Mouse (Mus musculus): ENCODE measurements around the gene Vps53.

The Vps53 gene

DNA sequence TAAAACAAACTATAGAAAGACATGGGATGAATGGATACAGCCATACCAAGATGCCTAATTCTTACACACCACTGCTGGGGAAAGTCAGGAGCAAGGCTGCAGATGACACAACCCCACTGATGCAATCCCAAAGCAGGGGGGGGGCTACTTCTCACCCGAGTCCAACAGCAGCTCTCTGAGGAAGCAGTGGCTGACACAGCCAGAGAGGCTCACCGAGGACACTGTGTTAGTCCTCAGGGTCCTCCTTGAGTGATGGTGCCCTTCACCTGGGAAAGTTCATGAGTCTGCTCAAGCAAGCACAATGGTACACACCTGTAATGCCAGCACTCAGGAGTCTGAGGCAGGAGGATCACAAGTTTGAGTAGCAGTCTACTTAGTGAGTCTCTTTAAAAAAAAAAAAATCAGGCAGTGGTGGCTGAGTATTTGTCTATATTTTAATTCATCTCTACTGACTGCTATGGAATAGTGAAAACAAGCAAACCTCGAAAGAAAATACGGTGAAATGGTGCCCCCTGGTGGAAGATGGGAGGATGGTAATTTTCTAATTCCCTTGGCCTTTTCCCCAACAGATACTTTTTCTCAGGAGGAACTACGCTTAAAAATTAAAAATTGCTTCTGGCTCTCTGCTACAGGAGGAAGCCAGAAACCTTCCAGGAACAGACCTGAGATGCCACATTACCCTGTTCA, 12.2 kb downstream of the Vps53 start:
- DNase-seq (ENCODE audit: low read depth, low spot score), result peak; percentile 51

DNA sequence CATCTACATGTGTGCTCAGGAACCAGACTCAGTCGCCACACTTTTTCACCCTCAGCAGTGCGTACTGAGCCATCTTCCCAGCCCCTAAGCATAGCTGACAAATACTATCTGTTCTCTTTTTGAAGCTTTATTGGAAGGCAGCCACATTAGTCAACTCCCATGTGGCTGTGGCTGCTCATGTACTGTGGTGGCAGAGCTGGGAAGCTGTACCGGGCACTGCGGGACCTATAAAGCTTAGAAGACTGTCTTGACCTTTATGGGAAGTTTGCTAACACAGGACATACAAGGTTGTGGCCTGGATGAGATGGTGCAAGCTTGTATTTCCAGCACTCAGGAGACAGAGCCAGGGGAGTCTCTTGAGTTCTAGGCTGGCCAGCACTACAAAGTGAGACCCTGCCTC, 12.8 kb downstream of the Vps53 start:
- DNase-seq (ENCODE audit: low read depth, low spot score), result no peak

DNA sequence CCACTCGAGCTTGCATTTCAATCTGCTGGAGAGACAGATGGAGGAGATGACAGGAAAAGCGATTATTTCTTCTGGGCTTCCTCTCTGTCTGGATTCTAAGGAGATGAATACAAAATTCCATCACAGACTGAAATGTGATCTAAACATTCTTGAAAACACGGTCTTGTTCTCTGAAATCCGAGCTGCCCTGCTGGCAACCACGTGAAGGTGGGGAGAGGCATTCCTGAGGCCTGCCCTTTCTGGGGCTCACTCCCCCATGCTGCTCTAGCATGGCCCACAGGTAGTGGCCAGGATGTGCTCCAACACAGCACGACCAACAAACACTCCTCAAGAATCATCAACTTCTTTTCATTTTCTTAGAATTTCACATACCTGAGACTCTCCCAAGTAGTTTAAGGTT, 19.2 kb downstream of the Vps53 start:
- DNase-seq (ENCODE audit: low read depth, low spot score), result no peak

DNA sequence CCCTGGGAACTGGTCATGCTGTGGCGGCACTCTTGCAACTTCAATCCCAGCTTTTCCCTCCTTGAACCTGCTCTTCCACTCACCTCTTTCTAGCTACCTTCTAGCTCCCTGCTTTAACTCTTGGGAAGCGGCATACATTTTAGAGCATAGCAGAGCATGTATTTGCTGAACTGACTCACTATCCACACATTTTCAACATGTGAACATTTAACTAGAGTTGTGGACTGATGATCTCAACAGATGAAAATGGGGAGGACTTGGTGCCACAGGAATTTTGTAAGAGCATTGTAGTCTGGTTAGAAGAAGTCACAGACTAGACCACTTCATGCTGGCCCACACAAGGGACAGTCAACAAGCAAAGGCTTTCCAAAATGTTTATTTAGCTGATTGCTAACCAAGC, 21.1 kb downstream of the Vps53 start:
- no peak for DNase-seq (ENCODE audit: low read depth, low spot score)

DNA sequence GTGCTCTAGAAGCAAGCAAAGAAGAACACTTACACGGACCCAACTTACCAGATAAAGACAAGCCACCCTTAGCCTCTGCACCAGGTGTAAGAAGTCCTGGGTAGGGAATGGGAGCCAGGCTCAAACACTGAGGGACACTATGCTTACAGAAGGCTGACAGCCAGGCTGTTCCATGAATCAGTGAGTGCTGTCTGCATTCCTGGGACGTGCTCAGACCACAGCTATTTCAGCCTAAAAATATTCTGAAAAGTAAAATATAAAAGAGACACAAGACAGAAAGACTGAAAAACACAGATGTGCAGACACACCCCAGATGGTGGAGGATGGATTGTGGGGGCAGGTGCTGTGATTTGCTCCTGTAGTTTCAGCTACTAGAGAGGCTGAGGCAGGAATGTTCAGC, 24.6 kb downstream of the Vps53 start:
- DNase-seq (ENCODE audit: low read depth, low spot score), result no peak

DNA sequence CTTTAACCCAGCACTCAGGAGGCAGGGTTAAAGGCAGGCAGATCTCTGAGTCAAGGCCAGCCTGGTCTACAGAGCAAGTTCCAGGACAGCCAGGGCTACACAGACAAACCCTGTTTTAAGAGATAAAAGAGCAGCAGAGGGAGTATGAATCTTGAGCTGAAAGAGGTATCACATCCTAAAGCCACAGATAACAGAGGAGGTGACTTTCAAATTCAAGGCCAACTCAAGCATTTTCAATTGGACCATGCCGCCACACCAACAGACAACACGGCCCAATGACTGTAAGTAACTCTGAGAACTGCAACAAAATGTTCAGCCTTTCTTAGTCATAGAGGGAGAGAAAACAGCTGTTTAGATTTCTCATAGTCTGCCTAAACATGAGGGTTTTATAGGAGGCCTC, 25.2 kb downstream of the Vps53 start:
- no peak for DNase-seq (ENCODE audit: low read depth, low spot score)

DNA sequence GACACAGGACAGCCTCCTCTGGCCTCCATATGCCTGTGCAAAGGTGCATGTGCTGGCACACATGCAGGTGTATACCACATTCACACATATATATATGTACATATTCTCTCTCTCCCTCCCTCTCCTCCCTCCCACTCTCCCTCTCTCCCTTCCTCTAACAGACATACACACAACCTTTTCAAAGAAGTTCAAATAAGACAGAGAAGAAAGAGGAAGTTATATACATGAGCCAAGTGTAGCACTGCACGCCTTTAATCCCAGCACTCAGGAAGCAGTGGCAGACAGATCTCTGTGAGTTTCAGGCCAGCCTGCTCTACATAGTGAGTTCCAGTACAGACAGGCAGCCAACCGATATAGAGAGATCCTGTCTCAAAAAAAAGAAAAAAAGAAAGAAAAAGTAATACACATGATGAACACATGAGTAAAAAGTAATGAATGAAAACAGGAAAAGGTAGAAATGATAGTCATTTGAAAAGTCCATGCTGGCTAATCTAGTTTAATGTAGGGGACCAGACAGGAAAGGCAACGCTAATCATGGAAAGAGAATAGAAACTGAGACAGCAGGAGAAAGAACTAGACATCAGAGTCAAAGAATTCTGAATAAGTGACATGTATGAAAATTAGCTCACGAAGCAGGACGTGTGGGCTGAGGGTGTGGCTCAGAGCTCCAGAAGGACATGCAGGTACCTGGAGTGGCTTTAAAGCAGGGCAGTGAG, 26.1 kb downstream of the Vps53 start:
- no peak for DNase-seq (ENCODE audit: low read depth, low spot score)

DNA sequence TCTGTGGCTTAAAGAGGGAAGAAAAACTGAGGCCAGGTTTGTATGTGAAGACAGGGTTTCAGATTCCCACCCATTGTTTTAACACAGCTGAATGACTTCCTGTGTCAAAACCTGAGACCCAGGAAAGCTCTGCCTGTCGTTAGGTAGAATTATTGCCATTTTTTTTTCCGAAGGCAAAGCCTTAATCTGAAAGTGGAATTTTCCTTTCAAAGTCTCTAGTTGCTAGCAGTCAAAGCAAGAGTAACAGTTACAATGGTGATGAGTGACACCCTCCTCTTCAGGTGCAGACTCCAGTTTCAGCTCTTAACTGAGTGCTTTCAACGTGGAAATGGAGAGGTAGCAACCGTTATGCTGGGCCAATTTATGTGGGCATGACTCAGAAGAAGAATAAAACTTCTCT, 28.5 kb downstream of the Vps53 start:
- no peak for DNase-seq (ENCODE audit: low read depth, low spot score)

DNA sequence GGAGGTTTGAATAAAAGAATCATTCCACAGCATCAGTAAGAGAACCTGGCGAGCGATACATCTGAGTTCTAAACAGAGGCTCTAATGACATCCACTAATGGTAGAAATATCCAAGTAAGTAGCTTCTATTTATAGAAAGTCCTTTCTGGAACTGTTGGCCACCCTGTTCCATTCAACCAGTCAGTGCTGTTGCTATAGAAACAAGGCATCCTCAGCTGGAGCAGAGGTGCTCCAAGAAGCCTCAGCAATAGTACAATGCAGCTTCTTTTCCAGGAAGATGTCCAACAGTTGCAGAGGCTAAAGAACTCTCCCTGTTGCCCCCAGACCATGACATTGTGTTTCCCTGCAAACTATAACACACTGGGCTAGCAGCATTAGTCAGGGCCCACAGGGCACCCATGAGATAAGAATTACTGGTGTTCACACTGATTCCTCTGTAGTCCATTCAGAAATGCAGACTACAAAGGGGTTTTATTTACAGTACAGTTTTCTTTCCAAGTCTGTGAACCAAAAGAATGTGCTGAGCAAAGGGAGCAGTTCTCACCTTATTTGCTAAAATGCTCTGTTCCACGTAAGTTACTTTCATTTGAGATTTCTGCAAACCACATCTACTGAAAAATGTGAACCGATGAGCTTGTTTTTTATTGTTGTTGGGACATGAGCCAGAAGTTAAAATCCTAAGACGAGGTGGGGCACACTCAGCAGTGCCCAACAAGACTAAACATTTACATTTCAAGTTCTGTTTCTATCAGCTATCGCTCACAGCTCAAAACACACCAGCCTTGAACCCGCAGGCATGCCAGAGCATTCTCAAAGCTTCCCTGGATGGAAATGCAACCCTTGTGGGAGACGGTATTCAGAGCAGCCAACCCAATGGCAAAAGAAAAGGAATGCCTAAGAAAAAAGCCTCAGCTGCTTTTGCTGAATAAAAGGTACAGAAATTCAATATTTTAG, 31.1 kb downstream of the Vps53 start:
- no peak for DNase-seq (ENCODE audit: low read depth, low spot score)

DNA sequence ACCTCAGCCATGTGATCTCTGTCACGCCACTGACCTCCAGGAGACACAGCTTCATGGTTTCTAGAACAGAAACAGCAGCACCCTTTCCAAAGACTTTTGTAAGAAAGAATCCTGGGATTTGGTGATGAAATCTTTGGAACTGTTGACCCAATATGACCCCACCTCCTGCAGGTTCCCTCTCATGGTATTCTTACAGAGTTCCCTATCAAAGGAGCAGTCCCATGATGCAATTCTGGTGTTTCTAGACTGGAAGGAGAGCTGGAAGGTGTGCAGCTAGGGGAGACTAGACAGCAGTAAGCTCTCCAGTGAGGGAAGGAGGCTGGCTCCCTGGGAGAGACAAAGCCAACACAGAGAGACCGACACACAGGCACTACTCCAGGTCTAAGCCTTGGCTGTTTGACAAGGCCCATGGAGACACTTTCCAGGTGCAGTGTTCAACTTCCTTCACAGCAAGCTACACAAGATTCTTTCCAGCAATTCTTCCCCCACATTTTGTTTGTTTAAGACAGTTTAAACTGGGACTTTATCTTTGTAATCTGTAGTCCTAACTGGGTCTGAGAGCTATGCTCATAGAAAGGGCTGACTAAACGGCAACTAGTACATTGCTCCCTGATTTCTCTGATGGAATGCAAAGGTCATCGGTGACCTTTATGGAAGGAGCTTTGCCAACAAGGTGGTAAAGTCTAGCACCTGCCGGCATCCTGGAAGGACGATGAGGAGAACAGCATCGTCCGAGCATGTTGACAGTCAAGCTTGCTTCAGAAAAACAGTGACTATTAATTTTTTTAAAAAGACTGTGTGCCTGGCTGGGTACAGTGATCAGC, 33.0 kb downstream of the Vps53 start:
- no peak for DNase-seq (ENCODE audit: low read depth, low spot score)

DNA sequence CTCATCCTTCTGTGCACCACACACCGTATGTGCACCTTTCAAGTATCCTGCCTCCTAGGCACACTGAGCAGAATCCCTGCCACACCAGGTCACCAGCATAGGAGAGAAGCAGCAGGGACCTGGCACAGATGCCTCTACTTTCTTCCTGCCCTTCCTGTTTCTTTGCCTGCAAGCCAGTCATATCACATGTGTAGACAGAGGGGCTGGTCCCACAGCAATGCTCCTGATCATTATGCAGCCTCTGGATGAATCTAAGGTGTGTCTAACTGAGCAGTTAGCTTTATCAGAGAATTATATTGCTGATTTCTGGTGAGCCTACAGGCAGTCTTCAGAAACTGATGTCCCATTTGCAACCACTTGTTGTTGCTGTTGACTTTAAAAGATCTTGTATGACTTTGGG, 34.3 kb downstream of the Vps53 start:
- DNase-seq (ENCODE audit: low read depth, low spot score), result no peak

DNA sequence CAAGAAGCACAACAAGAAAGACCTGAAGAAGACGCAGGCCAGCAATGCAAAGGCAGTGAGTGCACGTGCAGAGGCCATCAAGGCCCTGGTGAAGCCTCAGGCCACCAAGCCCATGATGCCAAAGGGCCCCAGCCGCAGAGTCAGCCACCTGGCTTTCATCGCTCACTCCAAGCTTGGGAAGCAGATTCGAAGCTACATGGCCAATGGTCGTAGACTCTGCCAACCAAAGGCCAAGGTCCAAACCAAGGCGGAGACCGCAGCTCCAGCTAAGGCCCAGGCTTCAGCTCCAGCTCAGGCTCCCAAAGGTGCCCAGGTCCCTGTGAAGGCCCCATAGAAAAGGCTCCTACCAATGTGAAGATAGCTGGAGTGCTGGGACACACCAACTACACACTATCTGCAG, 35.1 kb downstream of the Vps53 start:
- no peak for DNase-seq (ENCODE audit: low read depth, low spot score)

DNA sequence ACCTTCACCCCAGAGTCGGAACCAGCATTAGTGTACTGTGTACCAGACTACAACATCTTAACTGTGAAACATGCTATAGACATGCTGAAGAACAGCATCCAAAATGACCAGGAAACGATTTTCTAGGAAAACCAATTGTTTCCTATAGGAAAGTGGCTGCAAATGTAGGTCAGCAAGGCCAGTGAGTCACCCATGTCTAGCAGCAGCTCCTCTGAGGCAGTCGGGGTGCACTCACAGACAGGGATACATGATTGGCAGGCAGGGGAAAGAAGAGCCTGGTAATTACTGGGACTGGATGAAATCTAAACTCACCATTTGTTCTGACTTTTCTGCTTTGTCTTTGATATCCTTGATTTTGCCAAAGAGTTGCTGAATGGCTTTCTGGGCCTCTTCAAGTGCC, 41.5 kb downstream of the Vps53 start:
- no peak for DNase-seq (ENCODE audit: low read depth, low spot score)

DNA sequence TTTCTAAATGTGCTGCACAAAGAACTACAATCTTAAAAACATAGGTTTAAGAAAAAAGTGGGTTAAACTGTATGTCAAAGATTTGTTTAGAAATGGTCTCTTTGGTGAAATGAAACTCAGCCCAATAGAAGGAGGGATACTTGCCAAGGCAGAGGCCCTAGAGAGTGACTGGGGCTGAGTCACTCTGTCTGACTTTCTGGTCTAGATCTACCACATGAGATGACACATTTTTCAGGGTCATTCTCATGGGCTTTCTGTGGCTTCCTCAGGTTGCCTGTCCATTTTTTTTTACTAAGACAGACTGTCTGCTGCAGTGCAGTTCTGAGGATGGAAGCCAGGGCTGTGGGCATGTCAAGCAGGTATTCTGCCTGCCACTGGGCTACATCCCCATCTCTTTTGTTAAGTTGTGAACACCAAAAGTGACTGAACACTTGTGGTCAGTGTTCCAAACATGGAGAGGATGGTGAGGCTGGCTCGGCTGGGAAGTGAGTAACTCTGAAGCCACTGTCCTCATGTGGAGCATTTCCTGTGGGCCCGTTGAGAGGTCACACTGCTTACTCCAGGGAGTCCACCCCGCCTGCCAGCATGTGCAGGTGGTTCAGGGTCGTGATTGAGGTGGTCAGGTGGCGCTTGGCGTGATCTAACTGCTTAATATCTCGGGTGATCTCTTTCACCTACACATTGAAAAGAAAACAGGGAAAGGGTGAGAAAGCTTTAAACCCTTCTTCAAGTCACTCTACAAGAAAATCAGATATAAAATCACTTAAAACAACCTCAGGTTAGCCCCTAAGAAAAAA, 43.6 kb downstream of the Vps53 start:
- DNase-seq (ENCODE audit: low read depth, low spot score), result no peak

DNA sequence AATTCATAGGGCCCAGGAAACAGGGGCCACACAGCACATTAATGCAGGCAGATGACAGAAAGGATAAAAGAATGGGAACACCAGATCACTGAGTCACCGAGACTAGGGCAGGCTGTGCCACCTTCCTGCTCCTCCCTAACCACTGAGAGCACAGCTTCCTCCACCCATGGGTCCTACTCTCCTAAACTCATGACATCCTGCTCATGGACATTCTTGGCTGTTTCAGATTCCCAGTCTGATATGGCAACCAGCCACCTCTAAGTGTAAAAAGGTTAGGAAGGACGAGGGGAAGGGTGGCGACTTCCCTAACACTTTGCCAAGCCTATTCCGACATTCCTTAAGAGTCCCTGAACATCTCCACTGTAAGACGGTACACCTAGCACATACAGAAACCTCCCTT, 48.6 kb downstream of the Vps53 start:
- DNase-seq (ENCODE audit: low read depth, low spot score), result no peak

DNA sequence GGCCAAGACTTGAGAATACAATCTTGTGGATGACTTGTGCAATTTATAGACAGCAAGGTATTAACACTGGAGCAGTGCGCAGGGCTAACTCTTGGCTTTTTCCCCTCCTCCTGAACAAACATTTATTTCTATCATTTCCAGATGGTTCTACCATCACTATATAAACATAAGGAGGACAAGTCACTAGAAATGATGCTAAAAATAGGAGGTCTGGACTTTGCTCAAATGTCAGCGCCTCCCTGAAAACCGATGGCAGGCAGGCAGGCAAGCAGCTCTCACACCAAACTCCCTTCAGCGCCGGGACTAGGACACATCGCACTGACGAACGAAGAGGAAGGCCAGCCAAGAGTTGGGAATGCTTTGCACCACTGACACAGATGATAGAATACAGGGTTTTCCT, 54.1 kb downstream of the Vps53 start:
- no peak for DNase-seq (ENCODE audit: low read depth, low spot score)

DNA sequence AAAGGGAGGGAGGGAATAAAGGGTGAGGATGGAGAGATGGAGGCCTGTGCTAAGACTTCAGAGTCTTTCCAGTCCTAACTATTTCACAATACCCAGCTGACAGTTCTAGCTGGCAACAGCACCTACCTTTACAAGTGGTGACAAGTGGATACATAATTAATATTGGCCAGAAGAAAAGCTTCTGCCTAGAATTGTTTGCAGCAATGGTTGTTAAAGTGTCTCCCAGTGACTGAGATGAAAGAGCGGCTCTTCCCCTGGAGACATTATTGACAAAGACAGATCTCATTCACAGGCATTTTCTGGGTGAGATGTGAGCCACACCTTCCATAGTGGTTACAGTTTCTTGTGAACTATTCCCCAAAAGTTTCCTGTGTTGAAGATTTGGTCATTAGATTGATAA, 55.9 kb downstream of the Vps53 start:
- DNase-seq (ENCODE audit: low read depth, low spot score), result no peak

DNA sequence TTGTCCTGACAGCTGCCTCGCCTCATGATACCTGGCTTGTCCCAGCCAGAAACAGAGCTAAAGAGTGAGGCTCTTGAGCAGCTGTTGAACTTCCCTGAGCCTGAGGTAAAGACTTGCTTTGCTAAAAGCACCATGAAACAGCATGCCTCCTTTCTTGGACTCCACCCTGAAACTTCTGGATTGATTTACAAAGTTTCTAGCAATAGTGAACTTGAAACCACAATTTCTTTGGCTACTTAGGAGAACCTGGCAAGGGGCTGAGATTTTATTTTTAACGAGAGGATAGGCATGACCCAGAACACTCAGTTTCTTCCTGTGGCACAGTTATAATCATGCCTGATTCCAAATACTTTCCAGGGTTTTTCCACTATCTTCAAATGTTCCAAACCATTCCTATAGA, 56.9 kb downstream of the Vps53 start:
- DNase-seq (ENCODE audit: low read depth, low spot score), result no peak

DNA sequence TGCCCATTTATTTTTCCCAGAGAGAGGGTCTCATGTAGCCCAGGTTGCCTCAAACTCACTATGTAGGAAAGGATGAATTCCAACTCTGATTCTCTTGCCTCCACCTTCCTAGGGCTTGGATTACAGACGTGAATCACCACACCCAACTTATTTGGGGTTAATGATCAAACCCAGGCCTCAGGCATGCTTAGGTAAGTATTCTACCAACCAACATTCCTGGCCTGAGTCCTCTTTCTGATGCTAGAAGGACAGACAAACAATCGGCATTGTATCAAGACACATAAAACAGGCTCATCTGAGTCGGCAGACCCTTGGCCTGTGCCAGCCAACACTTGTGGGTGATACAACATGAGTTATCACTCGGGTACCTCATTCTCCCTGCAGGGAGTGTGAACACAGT, 58.4 kb downstream of the Vps53 start:
- no peak for DNase-seq (ENCODE audit: low read depth, low spot score)

DNA sequence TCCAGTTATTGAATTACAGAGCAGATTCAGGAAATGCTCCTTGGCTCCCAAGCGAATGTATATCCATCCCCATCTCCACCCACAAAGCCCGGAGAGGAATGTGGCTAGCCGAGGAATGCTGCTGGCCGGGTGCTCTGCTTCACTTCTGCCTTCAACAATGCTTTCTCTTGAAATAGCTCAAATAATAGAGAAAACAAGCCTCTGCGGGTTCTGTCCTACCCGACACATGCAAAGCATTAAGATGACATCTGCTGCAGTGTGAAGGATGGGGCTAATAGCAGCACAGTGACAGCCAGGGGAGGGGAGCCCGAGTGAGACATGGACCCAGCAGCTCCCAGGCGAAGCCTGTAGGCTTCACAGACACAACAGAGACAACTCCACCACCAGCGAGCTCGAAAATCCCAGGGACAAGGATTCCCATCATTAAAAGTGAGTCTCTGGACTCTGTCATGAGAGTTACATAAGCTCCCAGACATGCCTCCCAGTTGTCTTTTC, 59.0 kb downstream of the Vps53 start:
- no peak for DNase-seq (ENCODE audit: low read depth, low spot score)

DNA sequence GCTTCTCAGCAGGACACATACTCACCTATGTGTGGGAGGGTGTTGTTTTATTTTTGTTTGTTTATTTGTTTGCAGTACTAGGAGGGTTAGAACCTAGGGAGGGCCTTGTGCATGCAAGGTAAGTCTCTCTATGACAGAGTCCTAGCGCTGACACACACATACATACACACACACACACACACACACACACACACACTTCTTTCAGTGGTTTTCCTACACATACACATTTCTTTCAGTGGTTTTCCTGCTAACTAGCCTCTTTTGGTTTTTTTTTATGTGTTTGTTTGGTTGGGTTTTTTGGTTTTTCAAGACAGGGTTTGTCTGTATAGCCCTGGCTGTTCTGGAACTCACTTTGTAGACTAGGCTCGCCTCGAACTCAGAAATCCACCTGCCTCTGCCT, 69.0 kb downstream of the Vps53 start:
- DNase-seq (ENCODE audit: low read depth, low spot score), result no peak

Measured in c-Kit-negative CD71-positive TER-119-positive erythroid progenitor cells, embryonic 14.5 days (primary cell).